Mouse (Mus musculus): Measurements from ENCODE around the gene Ptprd. TPM values are rescaled to one million over a fixed set of nuclear protein-coding genes. Genes with fewer than 3 reads are reported as not detected.

Gene Ptprd
- total RNA-seq, 1 experiment = 1.3 TPM

DNA sequence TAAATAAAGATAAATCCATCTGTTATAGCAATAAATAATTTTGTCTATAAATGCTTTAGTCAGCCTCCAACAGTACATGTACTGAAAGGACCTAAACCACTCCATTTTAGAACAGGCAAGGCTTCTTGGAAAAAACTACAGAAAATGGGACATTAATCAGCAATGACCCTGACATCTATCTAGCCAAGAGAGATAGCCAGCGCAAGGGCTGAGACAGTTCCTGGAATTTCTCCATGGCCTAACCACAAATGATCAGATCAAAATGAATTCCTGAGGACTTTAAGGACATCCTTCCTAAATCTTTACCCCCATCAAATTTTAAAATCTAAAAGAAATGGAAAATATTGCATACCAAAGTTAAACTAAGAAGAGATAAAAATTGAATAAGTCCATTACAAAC is 1340.8 kb downstream of the Ptprd start:
- no peak for DNase-seq (ENCODE audit: low read depth, low spot score)
- no peaks in the 10 kb centered on the region for H3K36me3 ChIP-seq (ENCODE audit: control insufficient read depth, insufficient read depth, low read length, poor library complexity, severe bottlenecking)
- no peaks in the 10 kb centered on the region for H3K4me1 ChIP-seq (ENCODE audit: control insufficient read depth in 2 of 2, insufficient read depth in 2 of 2, low read length in 2 of 2, poor library complexity in 1 of 2)
- no peak overlapping the region for H3K9ac ChIP-seq (ENCODE audit: insufficient read depth, low read depth, low read length, poor library complexity, severe bottlenecking)
- TF ChIP-seq MAFK (IDR thresholded peaks at IDR 0.05; ENCODE audit: insufficient read depth, low read depth, low read length) (no peak), ZNF384 (IDR thresholded peaks at IDR 0.05; ENCODE audit: low read depth, low read length) (no peak), ZC3H11A (IDR thresholded peaks at IDR 0.05; ENCODE audit: borderline replicate concordance, low read depth, low read length) (no peak), CHD2 (IDR thresholded peaks at IDR 0.05; ENCODE audit: low read depth, low read length) (no peak), HCFC1 (IDR thresholded peaks at IDR 0.05; ENCODE audit: borderline replicate concordance, insufficient read depth, low read length) (no peak)
- no peak overlapping the region for H3K27ac ChIP-seq (ENCODE audit: insufficient read depth, low read depth, low read length, poor library complexity, severe bottlenecking)
- no peak overlapping the region for H3K4me3 ChIP-seq (ENCODE audit: insufficient read depth in 1 of 2, low read depth in 1 of 2, low read length in 2 of 2, poor library complexity in 1 of 2, severe bottlenecking in 1 of 2)
- H3K9me3 ChIP-seq (ENCODE audit: control insufficient read depth, insufficient read depth, low read depth, low read length) = no peaks in the 10 kb centered on the region
- in situ Hi-C loops (cut with MboI; ENCODE audit: low sequenced_read_pairs in 2 of 2, unreplicated experiment in 2 of 2) = no loop called here

DNA sequence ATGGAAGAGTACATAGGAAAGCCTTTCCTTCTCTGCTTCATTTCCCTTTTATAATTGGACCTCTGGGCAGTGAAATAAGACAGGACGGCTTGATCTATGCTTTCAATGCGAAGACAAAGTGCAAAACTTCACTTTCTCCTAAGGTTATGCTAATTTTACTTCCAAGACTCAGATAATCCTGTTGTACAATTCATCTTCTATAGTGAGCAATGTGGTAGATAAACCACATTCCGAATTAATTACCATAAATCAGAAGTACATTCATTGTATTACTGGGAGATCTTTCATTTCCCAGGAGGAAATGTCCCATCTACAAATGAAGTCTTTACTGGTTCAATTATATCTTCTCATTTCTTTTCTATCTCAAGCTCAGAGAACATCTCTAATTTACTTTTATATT is 1346.2 kb downstream of the Ptprd start:
- Histone ChIP-seq H3K36me3 (ENCODE audit: control insufficient read depth, insufficient read depth, low read length, poor library complexity, severe bottlenecking) (no peaks in the 10 kb centered on the region), H3K9me3 (ENCODE audit: control insufficient read depth, insufficient read depth, low read depth, low read length) (no peaks in the 10 kb centered on the region), H3K27ac (ENCODE audit: insufficient read depth, low read depth, low read length, poor library complexity, severe bottlenecking) (no peak overlapping the region), H3K9ac (ENCODE audit: insufficient read depth, low read depth, low read length, poor library complexity, severe bottlenecking) (no peak overlapping the region), H3K4me3 (ENCODE audit: insufficient read depth in 1 of 2, low read depth in 1 of 2, low read length in 2 of 2, poor library complexity in 1 of 2, severe bottlenecking in 1 of 2) (no peak overlapping the region), H3K4me1 (ENCODE audit: control insufficient read depth in 2 of 2, insufficient read depth in 2 of 2, low read length in 2 of 2, poor library complexity in 1 of 2) (no peaks in the 10 kb centered on the region)
- no peak for TF ChIP-seq ZC3H11A (IDR thresholded peaks at IDR 0.05; ENCODE audit: borderline replicate concordance, low read depth, low read length)
- TF ChIP-seq CHD2 (IDR thresholded peaks at IDR 0.05; ENCODE audit: low read depth, low read length) = no peak
- DNase-seq (ENCODE audit: low read depth, low spot score) = no peak
- in situ Hi-C loops (cut with MboI; ENCODE audit: low sequenced_read_pairs in 2 of 2, unreplicated experiment in 2 of 2) = no loop called here

DNA sequence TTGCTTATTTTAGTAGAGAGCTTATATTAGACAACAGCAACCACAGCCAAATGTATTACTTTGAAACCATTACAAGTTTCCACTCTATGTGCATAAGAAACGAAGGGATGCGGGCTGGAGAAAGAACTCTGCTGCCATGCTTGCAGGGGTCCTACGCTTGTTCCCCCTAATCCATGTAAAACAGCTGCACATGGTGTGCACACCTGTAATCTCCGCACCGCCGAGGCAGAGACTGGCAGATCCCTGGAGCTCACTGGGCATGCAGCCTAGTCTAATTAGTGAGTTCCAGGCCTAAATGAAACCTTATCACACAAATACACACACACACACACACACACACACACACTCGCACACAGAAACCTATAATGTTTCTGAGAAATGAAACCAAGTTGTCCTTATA is 1365.5 kb downstream of the Ptprd start:
- Histone ChIP-seq H3K4me1 (ENCODE audit: control insufficient read depth in 2 of 2, insufficient read depth in 2 of 2, low read length in 2 of 2, poor library complexity in 1 of 2) (no peaks in the 10 kb centered on the region), H3K27ac (ENCODE audit: insufficient read depth, low read depth, low read length, poor library complexity, severe bottlenecking) (no peak overlapping the region), H3K9ac (ENCODE audit: insufficient read depth, low read depth, low read length, poor library complexity, severe bottlenecking) (no peak overlapping the region), H3K4me3 (ENCODE audit: insufficient read depth in 1 of 2, low read depth in 1 of 2, low read length in 2 of 2, poor library complexity in 1 of 2, severe bottlenecking in 1 of 2) (no peak overlapping the region), H3K9me3 (ENCODE audit: control insufficient read depth, insufficient read depth, low read depth, low read length) (no peaks in the 10 kb centered on the region), H3K36me3 (ENCODE audit: control insufficient read depth, insufficient read depth, low read length, poor library complexity, severe bottlenecking) (no peaks in the 10 kb centered on the region)
- no peak for DNase-seq (ENCODE audit: low read depth, low spot score)
- in situ Hi-C loops (cut with MboI; ENCODE audit: low sequenced_read_pairs in 2 of 2, unreplicated experiment in 2 of 2) = no loop called here
- no peak for TF ChIP-seq ZNF384 (IDR thresholded peaks at IDR 0.05; ENCODE audit: low read depth, low read length)
- no peak for TF ChIP-seq ZC3H11A (IDR thresholded peaks at IDR 0.05; ENCODE audit: borderline replicate concordance, low read depth, low read length)
- TF ChIP-seq HCFC1 (IDR thresholded peaks at IDR 0.05; ENCODE audit: borderline replicate concordance, insufficient read depth, low read length) = no peak
- TF ChIP-seq MAFK (IDR thresholded peaks at IDR 0.05; ENCODE audit: insufficient read depth, low read depth, low read length) = no peak
- no peak for TF ChIP-seq CHD2 (IDR thresholded peaks at IDR 0.05; ENCODE audit: low read depth, low read length)

GRCm38 (mm10) chr4:76839016-76839415 is 1372.7 kb downstream of the Ptprd start:
- H3K36me3 ChIP-seq (ENCODE audit: control insufficient read depth, insufficient read depth, low read length, poor library complexity, severe bottlenecking) = no peaks in the 10 kb centered on the region
- H3K4me1 ChIP-seq (ENCODE audit: control insufficient read depth in 2 of 2, insufficient read depth in 2 of 2, low read length in 2 of 2, poor library complexity in 1 of 2) = no peaks in the 10 kb centered on the region
- in situ Hi-C loops (cut with MboI; ENCODE audit: low sequenced_read_pairs in 2 of 2, unreplicated experiment in 2 of 2) = no loop called here
- no peak overlapping the region for H3K27ac ChIP-seq (ENCODE audit: insufficient read depth, low read depth, low read length, poor library complexity, severe bottlenecking)
- H3K9me3 ChIP-seq (ENCODE audit: control insufficient read depth, insufficient read depth, low read depth, low read length) = no peaks in the 10 kb centered on the region
- H3K9ac ChIP-seq (ENCODE audit: insufficient read depth, low read depth, low read length, poor library complexity, severe bottlenecking) = no peak overlapping the region
- no peak for DNase-seq (ENCODE audit: low read depth, low spot score)
- no peak for TF ChIP-seq MAFK (IDR thresholded peaks at IDR 0.05; ENCODE audit: insufficient read depth, low read depth, low read length)
- TF ChIP-seq ZC3H11A (IDR thresholded peaks at IDR 0.05; ENCODE audit: borderline replicate concordance, low read depth, low read length) = no peak
- no peak for TF ChIP-seq ZNF384 (IDR thresholded peaks at IDR 0.05; ENCODE audit: low read depth, low read length)
- TF ChIP-seq CHD2 (IDR thresholded peaks at IDR 0.05; ENCODE audit: low read depth, low read length) = no peak
- no peak for TF ChIP-seq HCFC1 (IDR thresholded peaks at IDR 0.05; ENCODE audit: borderline replicate concordance, insufficient read depth, low read length)
- H3K4me3 ChIP-seq (ENCODE audit: insufficient read depth in 1 of 2, low read depth in 1 of 2, low read length in 2 of 2, poor library complexity in 1 of 2, severe bottlenecking in 1 of 2) = no peak overlapping the region

- no peak for DNase-seq (ENCODE audit: low read depth, low spot score)
- Histone ChIP-seq H3K9ac (ENCODE audit: insufficient read depth, low read depth, low read length, poor library complexity, severe bottlenecking) (no peak overlapping the region), H3K9me3 (ENCODE audit: control insufficient read depth, insufficient read depth, low read depth, low read length) (no peaks in the 10 kb centered on the region), H3K27ac (ENCODE audit: insufficient read depth, low read depth, low read length, poor library complexity, severe bottlenecking) (no peak overlapping the region), H3K4me3 (ENCODE audit: insufficient read depth in 1 of 2, low read depth in 1 of 2, low read length in 2 of 2, poor library complexity in 1 of 2, severe bottlenecking in 1 of 2) (no peak overlapping the region), H3K4me1 (ENCODE audit: control insufficient read depth in 2 of 2, insufficient read depth in 2 of 2, low read length in 2 of 2, poor library complexity in 1 of 2) (no peaks in the 10 kb centered on the region), H3K36me3 (ENCODE audit: control insufficient read depth, insufficient read depth, low read length, poor library complexity, severe bottlenecking) (no peaks in the 10 kb centered on the region)
- TF ChIP-seq ZC3H11A (IDR thresholded peaks at IDR 0.05; ENCODE audit: borderline replicate concordance, low read depth, low read length) = no peak
- TF ChIP-seq ZNF384 (IDR thresholded peaks at IDR 0.05; ENCODE audit: low read depth, low read length) = no peak
- TF ChIP-seq MAFK (IDR thresholded peaks at IDR 0.05; ENCODE audit: insufficient read depth, low read depth, low read length) = no peak
- TF ChIP-seq CHD2 (IDR thresholded peaks at IDR 0.05; ENCODE audit: low read depth, low read length) = no peak
- TF ChIP-seq HCFC1 (IDR thresholded peaks at IDR 0.05; ENCODE audit: borderline replicate concordance, insufficient read depth, low read length) = no peak
- in situ Hi-C loops (cut with MboI; ENCODE audit: low sequenced_read_pairs in 2 of 2, unreplicated experiment in 2 of 2) = no loop called here
Measured at GRCm38 (mm10) chr4:76812138-76812537, 1399.6 kb downstream of the Ptprd start.
